Mouse (Mus musculus): ENCODE data around the gene Twistnb. TPM values are rescaled to one million over a fixed set of nuclear protein-coding genes. Genes with fewer than 3 reads are reported as not detected.
A peak's percentile ranks its signal among the peaks of the same experiment; 100 is the strongest.

Gene Twistnb
- polyA plus RNA-seq, 1 experiment from 2014 or later = 44.4 TPM

DNA sequence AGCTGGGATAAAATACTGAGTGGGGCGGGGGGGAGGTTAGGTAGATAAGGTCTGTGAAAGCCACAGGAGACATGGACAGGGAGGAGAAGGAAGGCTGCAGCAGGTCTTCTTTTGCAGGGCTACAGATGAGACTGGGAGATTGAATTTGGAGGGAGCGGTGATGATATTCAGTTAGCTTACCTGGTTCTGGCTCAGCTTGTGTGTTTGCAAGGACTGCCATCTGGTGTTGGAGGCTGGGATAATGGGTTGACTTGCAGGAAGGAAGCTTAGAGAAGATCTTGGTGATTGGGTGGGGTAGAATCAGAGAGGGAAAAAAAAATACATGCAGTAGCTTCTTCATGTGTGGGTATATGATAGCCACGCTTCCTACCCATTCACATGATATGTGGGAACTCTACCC is 5.1 kb upstream of the Twistnb start:
- Histone ChIP-seq H3K4me3 (replicated peaks; ENCODE audit: low read length) (no peak overlapping the region), H3K27ac (ENCODE audit: low read length) (no peak overlapping the region), H3K9me3 (ENCODE audit: control insufficient read depth, low read length) (no peaks in the 10 kb centered on the region), H3K9ac (replicated peaks; ENCODE audit: low read depth, low read length) (no peak overlapping the region), H3K4me2 (ENCODE audit: low read length) (no peak overlapping the region), H3K27me3 (replicated peaks; ENCODE audit: control insufficient read depth, insufficient read depth, low read length) (peaks cover 10% of the 10 kb centered on the region), H3K4me1 (replicated peaks; ENCODE audit: control insufficient read depth, insufficient read depth, low read length) (no peaks in the 10 kb centered on the region), H3K36me3 (ENCODE audit: control insufficient read depth, insufficient read depth) (no peaks in the 10 kb centered on the region)
- WGBS = 24% methylated on average over 3 of the region's 3 CpGs
- ATAC-seq = peak; percentile 27; the same call in 1 of the 2 replicates

DNA sequence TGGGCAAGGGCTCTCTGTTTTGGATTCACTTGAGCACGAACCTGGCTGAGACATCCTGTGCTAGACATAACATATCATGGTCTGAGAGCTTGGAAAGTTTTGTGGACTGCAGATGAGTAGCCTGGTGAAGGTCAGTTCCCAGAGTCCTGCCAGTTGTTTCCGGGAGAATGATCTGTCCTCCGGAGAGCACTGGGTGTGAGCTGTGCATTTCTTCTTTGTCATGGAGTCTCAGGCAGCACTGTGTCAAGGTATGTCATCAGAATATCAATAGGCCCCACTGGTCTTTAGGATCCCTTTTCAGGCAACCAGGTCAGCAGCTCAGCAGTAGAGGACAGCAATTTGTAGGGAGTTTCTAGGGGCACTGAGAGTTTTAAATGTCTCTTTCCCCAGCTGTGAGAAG is 2.1 kb upstream of the Twistnb start:
- Histone ChIP-seq H3K4me2 (ENCODE audit: low read length) (no peak overlapping the region), H3K9me3 (ENCODE audit: control insufficient read depth, low read length) (no peaks in the 10 kb centered on the region), H3K4me3 (replicated peaks; ENCODE audit: low read length) (no peak overlapping the region), H3K4me1 (replicated peaks; ENCODE audit: control insufficient read depth, insufficient read depth, low read length) (peaks cover 5% of the 10 kb centered on the region), H3K9ac (replicated peaks; ENCODE audit: low read depth, low read length) (no peak overlapping the region), H3K27ac (ENCODE audit: low read length) (no peak overlapping the region), H3K36me3 (ENCODE audit: control insufficient read depth, insufficient read depth) (no peaks in the 10 kb centered on the region), H3K27me3 (replicated peaks; ENCODE audit: control insufficient read depth, insufficient read depth, low read length) (peaks cover 10% of the 10 kb centered on the region)
- no peak for ATAC-seq
- WGBS = 35% methylated on average over 3 of the region's 3 CpGs

DNA sequence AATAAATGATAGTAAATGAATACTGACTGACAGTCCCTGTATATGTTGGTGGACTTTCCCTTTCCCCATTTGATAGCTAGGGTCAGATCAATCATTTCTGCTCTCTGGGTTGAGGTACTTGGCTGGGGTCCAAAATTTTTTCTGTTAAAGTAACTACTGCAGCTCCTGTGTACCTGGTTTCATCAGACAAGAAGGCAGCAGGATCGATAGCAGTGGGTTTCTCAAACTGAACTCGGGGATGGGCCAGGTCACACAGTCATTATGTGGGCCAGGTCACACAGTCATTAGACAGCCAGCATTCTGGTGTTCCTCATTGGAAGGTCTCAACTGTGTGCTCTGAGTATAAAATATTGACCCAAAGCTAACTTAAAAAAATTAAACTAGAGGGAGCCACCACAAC is 1.7 kb upstream of the Twistnb start:
- H3K4me2 ChIP-seq (ENCODE audit: low read length) = no peak overlapping the region
- peaks cover 10% of the 10 kb centered on the region for H3K27me3 ChIP-seq (replicated peaks; ENCODE audit: control insufficient read depth, insufficient read depth, low read length)
- no peaks in the 10 kb centered on the region for H3K36me3 ChIP-seq (ENCODE audit: control insufficient read depth, insufficient read depth)
- H3K4me1 ChIP-seq (replicated peaks; ENCODE audit: control insufficient read depth, insufficient read depth, low read length) = peaks cover 5% of the 10 kb centered on the region
- WGBS = 85% methylated on average over 2 of the region's 2 CpGs
- no peak for ATAC-seq
- no peak overlapping the region for H3K27ac ChIP-seq (ENCODE audit: low read length)
- no peak overlapping the region for H3K9ac ChIP-seq (replicated peaks; ENCODE audit: low read depth, low read length)
- no peaks in the 10 kb centered on the region for H3K9me3 ChIP-seq (ENCODE audit: control insufficient read depth, low read length)
- no peak overlapping the region for H3K4me3 ChIP-seq (replicated peaks; ENCODE audit: low read length)

DNA sequence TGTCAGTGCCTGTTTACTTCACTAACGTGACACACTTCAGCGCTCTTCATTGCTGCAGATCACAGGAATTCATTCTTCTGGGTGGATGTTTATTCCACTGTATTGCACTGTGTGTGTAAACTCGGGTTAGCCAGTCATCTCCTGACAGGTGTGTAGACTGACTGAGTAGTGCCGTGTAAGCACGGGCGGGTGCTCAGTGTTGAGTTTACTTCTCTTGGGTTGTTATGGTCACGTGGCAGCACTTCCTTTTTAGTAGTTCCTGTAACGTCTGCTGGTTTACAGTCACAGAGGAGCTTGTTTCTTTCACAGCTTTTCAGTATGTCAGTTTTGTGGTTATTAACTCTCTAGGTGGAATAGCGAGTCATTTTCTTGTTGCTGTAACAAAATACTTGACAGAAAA is 4.4 kb downstream of the Twistnb start:
- Histone ChIP-seq H3K9ac (replicated peaks; ENCODE audit: low read depth, low read length) (no peak overlapping the region), H3K27ac (ENCODE audit: low read length) (no peak overlapping the region), H3K36me3 (ENCODE audit: control insufficient read depth, insufficient read depth) (no peaks in the 10 kb centered on the region), H3K9me3 (ENCODE audit: control insufficient read depth, low read length) (no peaks in the 10 kb centered on the region), H3K4me1 (replicated peaks; ENCODE audit: control insufficient read depth, insufficient read depth, low read length) (peaks cover 5% of the 10 kb centered on the region), H3K4me2 (ENCODE audit: low read length) (no peak overlapping the region), H3K27me3 (replicated peaks; ENCODE audit: control insufficient read depth, insufficient read depth, low read length) (no peaks in the 10 kb centered on the region), H3K4me3 (replicated peaks; ENCODE audit: low read length) (no peak overlapping the region)
- no peak for ATAC-seq
- 78% methylated on average over 9 of the region's 9 CpGs for WGBS

DNA sequence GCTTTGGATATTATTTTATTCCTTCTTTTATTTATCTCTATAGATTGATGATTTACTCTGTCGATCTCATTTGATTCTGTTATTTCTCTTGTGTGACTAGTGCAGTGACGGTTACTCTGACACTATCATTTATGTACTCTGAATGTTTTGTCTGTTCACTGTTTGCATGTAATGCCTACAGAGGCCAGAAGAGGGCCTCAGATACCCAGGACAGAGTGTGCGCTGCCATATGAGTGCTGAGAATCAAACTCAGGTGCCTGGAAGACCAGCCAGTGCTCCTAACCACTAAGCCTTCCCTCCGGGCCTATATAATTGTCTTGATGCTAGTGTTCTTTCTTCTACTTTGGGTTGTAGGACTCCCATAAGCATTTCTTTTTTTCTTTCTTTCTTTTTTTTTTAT is 5.3 kb downstream of the Twistnb start:
- Histone ChIP-seq H3K9ac (replicated peaks; ENCODE audit: low read depth, low read length) (no peak overlapping the region), H3K36me3 (ENCODE audit: control insufficient read depth, insufficient read depth) (no peaks in the 10 kb centered on the region), H3K27ac (ENCODE audit: low read length) (no peak overlapping the region), H3K4me2 (ENCODE audit: low read length) (no peak overlapping the region), H3K9me3 (ENCODE audit: control insufficient read depth, low read length) (no peaks in the 10 kb centered on the region), H3K4me3 (replicated peaks; ENCODE audit: low read length) (no peak overlapping the region), H3K4me1 (replicated peaks; ENCODE audit: control insufficient read depth, insufficient read depth, low read length) (peaks cover 5% of the 10 kb centered on the region), H3K27me3 (replicated peaks; ENCODE audit: control insufficient read depth, insufficient read depth, low read length) (no peaks in the 10 kb centered on the region)
- WGBS = 99% methylated on average over 4 of the region's 4 CpGs
- no peak for ATAC-seq

DNA sequence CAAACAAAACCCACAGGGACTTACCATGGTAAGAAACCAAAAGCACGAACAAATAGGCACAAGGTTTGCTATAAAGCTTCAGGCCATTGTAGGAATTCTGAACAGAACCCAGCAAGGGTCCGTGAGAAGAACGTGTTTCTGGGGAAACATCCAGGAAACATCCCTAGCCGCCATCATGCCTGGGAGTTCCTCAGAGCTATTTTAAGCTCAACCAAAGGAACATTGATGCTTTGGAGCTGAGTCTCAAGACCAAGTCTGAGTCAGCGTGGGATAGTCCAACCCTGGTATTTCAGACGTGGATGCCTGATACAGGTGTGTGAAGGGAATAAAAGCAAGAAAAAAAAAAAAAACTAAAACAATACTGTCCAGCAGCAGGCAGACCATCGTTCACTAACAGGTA is 26.0 kb downstream of the Twistnb start:
- Histone ChIP-seq H3K27ac (ENCODE audit: low read length) (no peak overlapping the region), H3K9ac (replicated peaks; ENCODE audit: low read depth, low read length) (no peak overlapping the region), H3K9me3 (ENCODE audit: control insufficient read depth, low read length) (no peaks in the 10 kb centered on the region), H3K4me1 (replicated peaks; ENCODE audit: control insufficient read depth, insufficient read depth, low read length) (no peaks in the 10 kb centered on the region), H3K4me2 (ENCODE audit: low read length) (no peak overlapping the region), H3K27me3 (replicated peaks; ENCODE audit: control insufficient read depth, insufficient read depth, low read length) (no peaks in the 10 kb centered on the region), H3K36me3 (ENCODE audit: control insufficient read depth, insufficient read depth) (no peaks in the 10 kb centered on the region), H3K4me3 (replicated peaks; ENCODE audit: low read length) (no peak overlapping the region)
- 78% methylated on average over 7 of the region's 7 CpGs for WGBS
- ATAC-seq = no peak

DNA sequence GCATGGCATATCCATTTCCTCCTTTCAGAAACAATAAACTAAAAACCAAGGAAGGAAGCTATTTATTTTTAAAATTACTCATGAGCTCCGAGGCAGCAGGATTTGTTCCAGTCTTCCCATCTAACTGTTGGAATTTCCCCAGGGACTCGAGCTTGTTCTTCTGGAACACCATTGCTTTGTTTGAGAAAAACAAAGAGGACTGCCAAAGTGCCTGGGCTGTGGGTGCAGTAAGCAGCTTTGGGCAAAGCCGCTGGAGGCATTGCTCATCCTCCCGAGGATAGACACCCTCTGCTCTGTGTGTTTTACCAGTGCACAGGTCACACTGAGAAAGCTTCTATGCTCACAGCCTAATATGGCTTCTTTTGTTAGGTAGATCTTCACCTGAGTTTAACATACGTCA is 26.8 kb downstream of the Twistnb start:
- Histone ChIP-seq H3K4me2 (ENCODE audit: low read length) (no peak overlapping the region), H3K27me3 (replicated peaks; ENCODE audit: control insufficient read depth, insufficient read depth, low read length) (no peaks in the 10 kb centered on the region), H3K9ac (replicated peaks; ENCODE audit: low read depth, low read length) (no peak overlapping the region), H3K27ac (ENCODE audit: low read length) (no peak overlapping the region), H3K4me1 (replicated peaks; ENCODE audit: control insufficient read depth, insufficient read depth, low read length) (no peaks in the 10 kb centered on the region), H3K4me3 (replicated peaks; ENCODE audit: low read length) (no peak overlapping the region), H3K36me3 (ENCODE audit: control insufficient read depth, insufficient read depth) (no peaks in the 10 kb centered on the region), H3K9me3 (ENCODE audit: control insufficient read depth, low read length) (no peaks in the 10 kb centered on the region)
- 24% methylated on average over 5 of the region's 5 CpGs for WGBS
- ATAC-seq = no peak

DNA sequence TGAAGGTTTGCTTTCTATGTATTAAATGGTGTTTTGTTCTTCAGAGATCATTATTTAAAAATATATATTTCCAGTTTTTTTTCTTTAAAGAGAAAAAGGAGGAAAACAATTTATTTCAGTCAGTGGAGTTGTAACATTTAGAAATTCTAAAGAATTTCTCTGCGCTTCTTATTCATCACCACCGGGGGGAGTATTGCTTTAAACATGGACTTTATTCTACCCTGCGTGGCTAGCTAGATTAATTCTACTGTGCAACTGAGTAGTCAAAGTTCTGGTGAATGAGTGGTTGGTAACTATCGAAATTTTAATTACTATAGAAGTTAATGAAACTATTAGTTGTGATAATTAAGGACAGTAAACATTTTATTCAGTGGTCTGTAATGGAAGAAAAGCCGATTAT is 51.5 kb downstream of the Twistnb start:
- H3K9ac ChIP-seq (replicated peaks; ENCODE audit: low read depth, low read length) = no peak overlapping the region
- no peak overlapping the region for H3K4me2 ChIP-seq (ENCODE audit: low read length)
- 27% methylated on average over 5 of the region's 5 CpGs for WGBS
- H3K27me3 ChIP-seq (replicated peaks; ENCODE audit: control insufficient read depth, insufficient read depth, low read length) = no peaks in the 10 kb centered on the region
- H3K9me3 ChIP-seq (ENCODE audit: control insufficient read depth, low read length) = no peaks in the 10 kb centered on the region
- ATAC-seq = peak; percentile 61; the same call in 1 of the 2 replicates
- H3K4me3 ChIP-seq (replicated peaks; ENCODE audit: low read length) = no peak overlapping the region
- H3K36me3 ChIP-seq (ENCODE audit: control insufficient read depth, insufficient read depth) = no peaks in the 10 kb centered on the region
- no peak overlapping the region for H3K27ac ChIP-seq (ENCODE audit: low read length)
- H3K4me1 ChIP-seq (replicated peaks; ENCODE audit: control insufficient read depth, insufficient read depth, low read length) = no peaks in the 10 kb centered on the region

DNA sequence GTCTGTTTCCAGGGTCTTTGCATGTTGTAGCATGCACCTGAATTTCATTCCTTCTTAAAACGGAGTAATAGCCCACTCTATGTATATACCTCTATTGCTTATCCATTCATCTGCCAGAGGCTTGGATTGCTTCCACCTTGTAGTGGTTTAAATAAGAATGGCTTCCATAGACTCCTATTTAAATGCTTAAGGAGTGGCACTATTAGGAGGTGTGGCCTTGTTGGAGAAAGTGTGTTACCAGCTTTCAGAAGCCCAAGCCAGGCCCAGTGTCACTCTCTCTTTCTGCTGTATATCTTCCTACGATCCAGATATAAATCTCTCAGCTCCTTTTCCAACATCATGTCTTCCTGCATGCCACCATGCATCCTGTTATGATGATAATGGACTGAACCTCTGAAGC is 53.5 kb downstream of the Twistnb start:
- no peak overlapping the region for H3K4me3 ChIP-seq (replicated peaks; ENCODE audit: low read length)
- no peak overlapping the region for H3K27ac ChIP-seq (ENCODE audit: low read length)
- no peak overlapping the region for H3K9ac ChIP-seq (replicated peaks; ENCODE audit: low read depth, low read length)
- no peaks in the 10 kb centered on the region for H3K4me1 ChIP-seq (replicated peaks; ENCODE audit: control insufficient read depth, insufficient read depth, low read length)
- H3K27me3 ChIP-seq (replicated peaks; ENCODE audit: control insufficient read depth, insufficient read depth, low read length) = no peaks in the 10 kb centered on the region
- H3K4me2 ChIP-seq (ENCODE audit: low read length) = no peak overlapping the region
- no peaks in the 10 kb centered on the region for H3K9me3 ChIP-seq (ENCODE audit: control insufficient read depth, low read length)
- no peaks in the 10 kb centered on the region for H3K36me3 ChIP-seq (ENCODE audit: control insufficient read depth, insufficient read depth)
- WGBS = 88% methylated on average over 2 of the region's 2 CpGs
- ATAC-seq = no peak

Data from forebrain, embryonic 16.5 days (tissue).